11 mouse cellular contexts compared by ENCODE assay signal in the genomic region with DNA sequence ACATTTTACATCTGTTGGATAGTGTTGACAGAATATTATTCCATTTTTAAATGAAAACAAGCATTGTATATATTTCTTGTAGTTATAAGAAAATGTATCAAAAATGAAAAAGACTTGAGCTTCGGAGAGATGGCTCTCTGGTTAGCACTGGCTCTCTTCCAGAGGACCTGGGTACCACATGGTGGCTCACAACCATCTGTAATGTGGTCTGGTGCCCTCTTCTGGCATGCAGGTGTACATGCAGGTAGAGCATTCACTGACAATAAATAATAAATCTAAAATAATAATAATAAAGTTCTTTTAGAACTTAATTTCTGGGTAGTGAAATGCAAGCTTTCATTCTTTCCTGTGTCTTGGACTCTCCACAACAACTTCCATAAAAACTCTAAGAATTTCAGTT. TPM values are rescaled to one million over a fixed set of nuclear protein-coding genes. Genes with fewer than 3 reads are reported as not detected.
DNase-seq lines count a peak whose midpoint lies in the region; ATAC-seq and TF ChIP-seq lines count a peak whose summit lies in the region.
"Had no signal": no experiment of that assay in that cellular context is flagged by ENCODE, and none has a peak within 500 bp of the region (broad histone marks: within the 10 kb centered on the region; RNA-seq: fewer than 3 reads in every experiment).

No protein-coding gene starts in this region.

- H3K9ac ChIP-seq in liver, adult 2 months (ENCODE audit: low read depth, low read length): no peak overlapping the region
- no peak overlapping the region for H3K9ac ChIP-seq in liver, embryonic 11.5 days (ENCODE audit: low read depth, low read length)
- H3K9ac ChIP-seq: hindbrain, embryonic 15.5 days; limb, embryonic 15.5 days had no signal

- no peak for TF ChIP-seq POLR2A in liver, adult 2 months (IDR thresholded peaks at IDR 0.05; ENCODE audit: extremely low read depth, insufficient read depth, low read length)

- peaks cover 3% of the 10 kb centered on the region; the same call in 1 of the 2 replicates for H3K36me3 ChIP-seq in liver, adult 2 months (ENCODE audit: control insufficient read depth, insufficient read depth, low read length)
- H3K36me3 ChIP-seq in liver, embryonic 11.5 days (ENCODE audit: control insufficient read depth, insufficient read depth, low read length): no peaks in the 10 kb centered on the region; the same call in 1 of the 2 replicates
- peaks cover 17% of the 10 kb centered on the region for H3K36me3 ChIP-seq in limb, embryonic 10.5 days

- peak; percentile 51; the same call in 1 of the 2 replicates for TF ChIP-seq CTCF in liver, adult 2 months (IDR thresholded peaks at IDR 0.05; ENCODE audit: low read depth, low read length)

- no peaks in the 10 kb centered on the region for H3K9me3 ChIP-seq in liver, embryonic 11.5 days (ENCODE audit: control insufficient read depth, low read length)
- no peaks in the 10 kb centered on the region for H3K9me3 ChIP-seq in limb, embryonic 10.5 days (replicated peaks)
- H3K9me3 ChIP-seq: hindbrain, embryonic 15.5 days; limb, embryonic 15.5 days had no signal

- no peak overlapping the region for H3K4me2 ChIP-seq in liver, embryonic 11.5 days
- H3K4me2 ChIP-seq: hindbrain, embryonic 15.5 days; limb, embryonic 15.5 days had no signal

- no peaks in the 10 kb centered on the region for H3K4me1 ChIP-seq in liver, adult 2 months (ENCODE audit: control insufficient read depth, insufficient read depth, low read length)
- peaks cover 4% of the 10 kb centered on the region for H3K4me1 ChIP-seq in liver, embryonic 11.5 days (replicated peaks; ENCODE audit: control insufficient read depth, insufficient read depth, low read length)
- H3K4me1 ChIP-seq in limb, embryonic 10.5 days: peaks cover 8% of the 10 kb centered on the region

- peak; percentile 32 for DNase-seq in embryo, embryonic 10 days (ENCODE audit: low spot score)
- DNase-seq in embryo, embryonic 9.5 days (ENCODE audit: extremely low spot score): no peak
- DNase-seq in liver, adult 2 months (ENCODE audit: extremely low read depth, low read depth, low spot score): no peak
- no peak for DNase-seq in liver, embryonic 11.5 days (ENCODE audit: low spot score)
- peak; percentile 50 for DNase-seq in MN1 (ENCODE audit: low spot score)
- DNase-seq in lung, postnatal 36 days: peak; percentile 52
- no peak for DNase-seq in adrenal gland, postnatal 4 days (ENCODE audit: low spot score in 2 of 2)
- DNase-seq in limb, embryonic 10.5 days (ENCODE audit: low spot score): no peak

- no peak for ATAC-seq in liver, embryonic 11.5 days (replicated peaks; ENCODE audit: low FRiP score)
- ATAC-seq: Patski had no signal

- H3K27ac ChIP-seq in liver, adult 2 months (replicated peaks; ENCODE audit: insufficient read depth, low read depth, low read length): no peak overlapping the region
- H3K27ac ChIP-seq in liver, embryonic 11.5 days (ENCODE audit: low read depth, low read length): no peak overlapping the region
- no peak overlapping the region for H3K27ac ChIP-seq in limb, embryonic 10.5 days
- H3K27ac ChIP-seq: hindbrain, embryonic 15.5 days; limb, embryonic 15.5 days had no signal

- no peak overlapping the region for H3K4me3 ChIP-seq in liver, adult 2 months (ENCODE audit: insufficient read depth, low read depth, low read length)
- H3K4me3 ChIP-seq in liver, embryonic 11.5 days (ENCODE audit: low read depth, low read length): no peak overlapping the region
- no peak overlapping the region for H3K4me3 ChIP-seq in limb, embryonic 10.5 days
- H3K4me3 ChIP-seq: hindbrain, embryonic 15.5 days; limb, embryonic 15.5 days had no signal

- no peaks in the 10 kb centered on the region for H3K79me2 ChIP-seq in liver, adult 2 months (ENCODE audit: control insufficient read depth, insufficient read depth, low read length)

- WGBS in liver, adult 2 months: 75% methylated on average over 1 of the region's 1 CpGs
- WGBS in liver, embryonic 11.5 days: 62% methylated on average over 1 of the region's 1 CpGs
- 69% methylated on average over 1 of the region's 1 CpGs for WGBS in limb, embryonic 10.5 days

- H3K27me3 ChIP-seq in liver, adult 2 months (ENCODE audit: control insufficient read depth, insufficient read depth, low read length): no peaks in the 10 kb centered on the region
- H3K27me3 ChIP-seq in liver, embryonic 11.5 days (replicated peaks; ENCODE audit: control insufficient read depth, insufficient read depth, low read length): 0 out of 2 replicates have a peak, but pooled peaks cover 3% of the 10 kb centered on the region
- H3K27me3 ChIP-seq in limb, embryonic 10.5 days (ENCODE audit: low read depth, poor library complexity, severe bottlenecking): no peaks in the 10 kb centered on the region
- H3K27me3 ChIP-seq: hindbrain, embryonic 15.5 days; limb, embryonic 15.5 days; Patski had no signal

RNA-seq across cellular contexts. Expression of a gene that starts 4.3 kb away (rescaled TPM):
- total RNA-seq in liver, adult 2 months (2014; rRNA removed): 0.18 and 0.34 TPM in 2 replicates
- 0.27 and 0.46 TPM in 2 replicates for polyA plus RNA-seq in liver, adult 2 months (2012; rRNA removed)
- polyA plus RNA-seq in liver, embryonic 11.5 days (2014; fragmentation: Nextera tagmentation; extraction: Ambion mirVana): 0.97 and 1.4 TPM in 2 replicates
- 1 to 10 TPM; 5.8 to 7.8 TPM for total RNA-seq in adrenal gland, postnatal 4 days (2021)
- 2.5 and 2.6 TPM in 2 replicates for polyA plus RNA-seq in limb, embryonic 10.5 days (2016; fragmentation: Nextera tagmentation; extraction: Ambion mirVana)

RNA-seq across cellular contexts. Expression of a gene that starts 13.2 kb away (rescaled TPM):
- total RNA-seq in liver, adult 2 months (2014; rRNA removed): 101 and 110 TPM in 2 replicates
- polyA plus RNA-seq in liver, adult 2 months (2012; rRNA removed): 211 and 236 TPM in 2 replicates
- polyA plus RNA-seq in liver, embryonic 11.5 days (2014; fragmentation: Nextera tagmentation; extraction: Ambion mirVana): 21.1 and 22.7 TPM in 2 replicates
- total RNA-seq in adrenal gland, postnatal 4 days (2021): 100 to 1,000 TPM; 102 to 141 TPM
- 19.5 and 23.9 TPM in 2 replicates for polyA plus RNA-seq in limb, embryonic 10.5 days (2016; fragmentation: Nextera tagmentation; extraction: Ambion mirVana)

RNA-seq across cellular contexts. Expression of a gene that starts 23.7 kb away (rescaled TPM):
- total RNA-seq in liver, adult 2 months (2014; rRNA removed): under 0.01 and 0.07 TPM in 2 replicates
- 0.05 TPM in 2 replicates for polyA plus RNA-seq in liver, adult 2 months (2012; rRNA removed)
- 2.0 and 2.5 TPM in 2 replicates for polyA plus RNA-seq in liver, embryonic 11.5 days (2014; fragmentation: Nextera tagmentation; extraction: Ambion mirVana)
- 1 to 10 TPM; 6.2 to 6.5 TPM for total RNA-seq in adrenal gland, postnatal 4 days (2021)
- polyA plus RNA-seq in limb, embryonic 10.5 days (2016; fragmentation: Nextera tagmentation; extraction: Ambion mirVana): 12.9 and 17.0 TPM in 2 replicates

RNA-seq across cellular contexts. Expression of a gene that starts 23.8 kb away (rescaled TPM):
- total RNA-seq in liver, adult 2 months (2014; rRNA removed): not detected in 2 replicates
- not detected in 2 replicates for polyA plus RNA-seq in liver, adult 2 months (2012; rRNA removed)
- polyA plus RNA-seq in liver, embryonic 11.5 days (2014; fragmentation: Nextera tagmentation; extraction: Ambion mirVana): not detected in 2 replicates
- under 1 TPM; 0.56 to 0.62 TPM for total RNA-seq in adrenal gland, postnatal 4 days (2021)
- 0.67 and 0.70 TPM in 2 replicates for polyA plus RNA-seq in limb, embryonic 10.5 days (2016; fragmentation: Nextera tagmentation; extraction: Ambion mirVana)

RNA-seq across cellular contexts. Expression of a gene that starts 45.0 kb away (rescaled TPM):
- total RNA-seq in liver, adult 2 months (2014; rRNA removed): 17.9 and 20.8 TPM in 2 replicates
- polyA plus RNA-seq in liver, adult 2 months (2012; rRNA removed): 17.9 and 22.2 TPM in 2 replicates
- 105 and 112 TPM in 2 replicates for polyA plus RNA-seq in liver, embryonic 11.5 days (2014; fragmentation: Nextera tagmentation; extraction: Ambion mirVana)
- 10 to 100 TPM; 79.7 to 80.7 TPM for total RNA-seq in adrenal gland, postnatal 4 days (2021)
- 106 and 115 TPM in 2 replicates for polyA plus RNA-seq in limb, embryonic 10.5 days (2016; fragmentation: Nextera tagmentation; extraction: Ambion mirVana)

Comparison
In these comparisons a context has a peak if more than half of its experiments do, and no peak if none do; other contexts are left out.
1. DNase-seq: peak in embryo, embryonic 10 days (single experiment), MN1 (single experiment) and lung, postnatal 36 days (single experiment); none in embryo, embryonic 9.5 days (single experiment), liver, adult 2 months (single experiment), liver, embryonic 11.5 days (single experiment), adrenal gland, postnatal 4 days (0 of 2) and limb, embryonic 10.5 days (single experiment).